Mouse (Mus musculus) fat pad, adult 2 months (tissue): ENCODE results near the gene Vps33b.

Experiments
- DNase-seq: peaks from one replicate; pipeline ENCODE4 v3.0.0-alpha.2; 2011; ENCODE audit warnings: low read depth, low spot score; ENCODE audit errors: extremely low read depth

Gene Vps33b

GRCm38 (mm10) chr7:80268897-80269750, at the start of gene Vps33b:
Vps33b (plus strand) TSS chr7:80269649.
- DNase-seq: no peak

- no peak for DNase-seq
Measured at GRCm38 (mm10) chr7:80220237-80220797, 49.1 kb upstream of the Vps33b start.

GRCm38 (mm10) chr7:80221179-80221750, 48.2 kb upstream of the Vps33b start:
- no peak for DNase-seq

- no peak for DNase-seq
Measured at GRCm38 (mm10) chr7:80227065-80227464, 42.4 kb upstream of the Vps33b start.

- DNase-seq: no peak
Measured at GRCm38 (mm10) chr7:80230196-80230595, 39.3 kb upstream of the Vps33b start.

GRCm38 (mm10) chr7:80231971-80232488, 37.4 kb upstream of the Vps33b start:
- DNase-seq: no peak

- no peak for DNase-seq
Measured at GRCm38 (mm10) chr7:80232489-80233029, 36.9 kb upstream of the Vps33b start, which contains the start of the genes Cib1 and Gdpgp1. Cib1 (minus strand) TSS chr7:80232813. Gdpgp1 (plus strand) TSS chr7:80232865.

GRCm38 (mm10) chr7:80233799-80234198, 35.6 kb upstream of the Vps33b start:
- DNase-seq: no peak

- DNase-seq: no peak
Measured at GRCm38 (mm10) chr7:80238542-80238941, 30.9 kb upstream of the Vps33b start.

- DNase-seq: no peak
Measured at GRCm38 (mm10) chr7:80241661-80242060, 27.8 kb upstream of the Vps33b start.

- no peak for DNase-seq
Measured at GRCm38 (mm10) chr7:80244851-80245250, 24.6 kb upstream of the Vps33b start.

- peak; percentile 56 for DNase-seq
Measured at GRCm38 (mm10) chr7:80246148-80246721, 23.2 kb upstream of the Vps33b start, which contains the start of gene Ttll13. Ttll13 (plus strand) TSS chr7:80246376.

GRCm38 (mm10) chr7:80246859-80247258, 22.6 kb upstream of the Vps33b start:
- DNase-seq: no peak

GRCm38 (mm10) chr7:80252437-80252836, 17.0 kb upstream of the Vps33b start:
- DNase-seq: no peak

- DNase-seq: no peak
Measured at GRCm38 (mm10) chr7:80252886-80253285, 16.6 kb upstream of the Vps33b start.

- no peak for DNase-seq
Measured at GRCm38 (mm10) chr7:80255981-80256380, 13.5 kb upstream of the Vps33b start.

- DNase-seq: no peak
Measured at GRCm38 (mm10) chr7:80257706-80258105, 11.7 kb upstream of the Vps33b start.

GRCm38 (mm10) chr7:80260625-80261371, 8.7 kb upstream of the Vps33b start, which contains the start of gene Ngrn:
Ngrn (plus strand) TSS chr7:80261215.
- DNase-seq: no peak

GRCm38 (mm10) chr7:80261372-80261990, 8.0 kb upstream of the Vps33b start:
- DNase-seq: no peak

- no peak for DNase-seq
Measured at GRCm38 (mm10) chr7:80264606-80265005, 4.8 kb upstream of the Vps33b start.
